Mouse (Mus musculus) CH12.LX (cell line): ENCODE results near the gene Reg3d. TPM values are rescaled to one million over a fixed set of nuclear protein-coding genes. Genes with fewer than 3 reads are reported as not detected.
"Not testable (repeated sequence)": the region's sequence is repeated elsewhere in the genome, so short reads cannot be mapped to it uniquely, and the experiment has no call there.

Experiments
- DNase-seq: peaks from one replicate; pipeline ENCODE4 v3.0.0-alpha.2; 2013; ENCODE audit errors: extremely low read depth
- H3K27ac ChIP-seq: 2 replicates; pipeline ENCODE4 v1.5.1; 2012; ENCODE audit warnings: low read depth, mild to moderate bottlenecking, control low read depth, moderate library complexity; ENCODE audit not compliant: insufficient read depth
- H3K27me3 ChIP-seq: replicated peaks from 2 replicates; pipeline ENCODE3; 2012; ENCODE audit warnings: inconsistent platforms
- H3K36me3 ChIP-seq, 2 experiments: replicated peaks in 1 of 2; 2 replicates each; pipeline versions ENCODE3 to v1.6.1; 2012; ENCODE audit warnings: inconsistent platforms in 1 of 2, low read length in 1 of 2, mild to moderate bottlenecking in 1 of 2, mixed read lengths in 1 of 2, moderate library complexity in 1 of 2; ENCODE audit not compliant: control insufficient read depth in 1 of 2, insufficient read depth in 1 of 2
- H3K4me1 ChIP-seq, 2 experiments: 2 replicates each; pipeline ENCODE4 v1.6.1; 2012; ENCODE audit warnings: inconsistent platforms in 1 of 2, moderate library complexity in 1 of 2; ENCODE audit not compliant: insufficient read depth in 2 of 2, control insufficient read depth in 1 of 2
- H3K4me2 ChIP-seq: 2 replicates; pipeline ENCODE4 v1.6.1; 2012; ENCODE audit warnings: low read depth, mild to moderate bottlenecking, control low read depth; ENCODE audit not compliant: poor library complexity, insufficient read depth, severe bottlenecking
- H3K4me3 ChIP-seq, 3 experiments: fragments of 150-350 bp in 1 of 3; sonication (generic) in 1 of 3; replicated peaks in 1 of 3; 2 replicates each; pipeline versions ENCODE3 to v1.5.1; 2011 to 2012; ENCODE audit warnings: low read depth in 2 of 3, low read length in 2 of 3, mild to moderate bottlenecking in 2 of 3, moderate library complexity in 2 of 3, control low read depth in 1 of 3, improper control_type of control experiment in 1 of 3, inconsistent platforms in 1 of 3, mixed read lengths in 1 of 3; ENCODE audit not compliant: poor library complexity in 1 of 3
- H3K79me2 ChIP-seq: replicated peaks from 2 replicates; pipeline ENCODE4 v1.6.1; 2012; ENCODE audit warnings: mild to moderate bottlenecking, moderate library complexity; ENCODE audit not compliant: control insufficient read depth, poor library complexity, insufficient read depth, severe bottlenecking; ENCODE audit errors: extremely low read depth
- H3K9ac ChIP-seq: 2 replicates; pipeline ENCODE4 v1.6.1; 2012; ENCODE audit warnings: low read depth, mild to moderate bottlenecking, control low read depth, moderate library complexity; ENCODE audit not compliant: insufficient read depth
- H3K9me3 ChIP-seq: replicated peaks from 2 replicates; pipeline ENCODE3; 2012; ENCODE audit warnings: low read length, inconsistent platforms, mixed read lengths
- BHLHE40 ChIP-seq: IDR thresholded peaks from 2 replicates; pipeline ENCODE4 v1.6.1; 2011; ENCODE audit warnings: mild to moderate bottlenecking, low read depth, low read length, improper control_type of control experiment
- CHD1 ChIP-seq: IDR thresholded peaks from 2 replicates; pipeline ENCODE4 v1.6.1; 2012; ENCODE audit warnings: low read depth, low read length, improper control_type of control experiment, inconsistent platforms
- CHD2 ChIP-seq: IDR thresholded peaks from 2 replicates; pipeline ENCODE4 v1.6.1; 2011; ENCODE audit warnings: low read length, improper control_type of control experiment
- CTCF ChIP-seq, 2 experiments: IDR thresholded peaks in 1 of 2; conservative IDR thresholded peaks in 1 of 2; 2 replicates each; pipeline ENCODE4 v1.5.1; 2011 to 2012; ENCODE audit warnings: low read depth in 2 of 2, low read length in 2 of 2, improper control_type of control experiment in 1 of 2, inconsistent platforms in 1 of 2, mild to moderate bottlenecking in 1 of 2, moderate library complexity in 1 of 2
- E2F4 ChIP-seq: IDR thresholded peaks from 2 replicates; pipeline ENCODE4 v1.6.1; 2011; ENCODE audit warnings: low read depth, low read length, improper control_type of control experiment; ENCODE audit not compliant: insufficient replicate concordance
- ELF1 ChIP-seq: IDR thresholded peaks from 2 replicates; pipeline ENCODE4 v1.6.1; 2014; ENCODE audit warnings: low read depth, mild to moderate bottlenecking, inconsistent platforms, low read length, improper control_type of control experiment
- EP300 ChIP-seq: IDR thresholded peaks from 2 replicates; pipeline ENCODE4 v1.6.1; 2011; ENCODE audit warnings: low read length, improper control_type of control experiment
- GABPA ChIP-seq: IDR thresholded peaks from 2 replicates; pipeline ENCODE4 v1.6.1; 2012; ENCODE audit warnings: low read depth, low read length, improper control_type of control experiment, inconsistent platforms; ENCODE audit not compliant: insufficient replicate concordance
- HCFC1 ChIP-seq: IDR thresholded peaks from 2 replicates; pipeline ENCODE4 v1.6.1; 2012; ENCODE audit warnings: low read depth, mild to moderate bottlenecking, inconsistent platforms, low read length, improper control_type of control experiment
- JUN ChIP-seq: IDR thresholded peaks from 2 replicates; pipeline ENCODE4 v1.6.1; 2011; ENCODE audit warnings: low read depth, mild to moderate bottlenecking, low read length, improper control_type of control experiment, moderate library complexity; ENCODE audit not compliant: insufficient read depth
- JUND ChIP-seq: conservative IDR thresholded peaks from 2 replicates; pipeline ENCODE4 v1.6.1; 2011; ENCODE audit warnings: low read depth, low read length, improper control_type of control experiment
- KAT2A ChIP-seq: IDR thresholded peaks from 2 replicates; pipeline ENCODE4 v1.6.1; 2012; ENCODE audit warnings: low read length, improper control_type of control experiment, inconsistent platforms; ENCODE audit not compliant: insufficient replicate concordance
- MAFK ChIP-seq: IDR thresholded peaks from 2 replicates; pipeline ENCODE4 v1.6.1; 2011; ENCODE audit warnings: low read length, improper control_type of control experiment; ENCODE audit not compliant: insufficient replicate concordance
- MAX ChIP-seq: IDR thresholded peaks from 2 replicates; pipeline ENCODE4 v1.6.1; 2011; ENCODE audit warnings: low read length, improper control_type of control experiment
- MEF2A ChIP-seq: IDR thresholded peaks from 2 replicates; pipeline ENCODE4 v1.6.1; 2014; ENCODE audit warnings: low read depth, mild to moderate bottlenecking, inconsistent platforms, low read length, improper control_type of control experiment, borderline replicate concordance
- MXI1 ChIP-seq: IDR thresholded peaks from 2 replicates; pipeline ENCODE4 v1.6.1; 2011; ENCODE audit warnings: mild to moderate bottlenecking, low read depth, low read length, improper control_type of control experiment
- MYC ChIP-seq: IDR thresholded peaks from 2 replicates; pipeline ENCODE4 v1.6.1; 2011; ENCODE audit warnings: low read depth, mild to moderate bottlenecking, improper control_type of control experiment, low read length
- NRF1 ChIP-seq: IDR thresholded peaks from 2 replicates; pipeline ENCODE4 v1.6.1; 2014; ENCODE audit warnings: low read depth, mild to moderate bottlenecking, inconsistent platforms, low read length, improper control_type of control experiment, moderate library complexity
- PAX5 ChIP-seq: IDR thresholded peaks from 2 replicates; pipeline ENCODE4 v1.6.1; 2012; ENCODE audit warnings: low read length, inconsistent platforms, mixed read lengths
- POLR2A ChIP-seq: IDR thresholded peaks from 2 replicates; pipeline ENCODE4 v1.6.1; 2011; ENCODE audit warnings: low read depth, mild to moderate bottlenecking, improper control_type of control experiment, low read length
- RAD21 ChIP-seq: IDR thresholded peaks from 2 replicates; pipeline ENCODE4 v1.6.1; 2011; ENCODE audit warnings: low read depth, mild to moderate bottlenecking, low read length, improper control_type of control experiment, moderate library complexity
- SIN3A ChIP-seq: IDR thresholded peaks from 2 replicates; pipeline ENCODE4 v1.6.1; 2012; ENCODE audit warnings: low read length, improper control_type of control experiment, inconsistent platforms
- SMC3 ChIP-seq: IDR thresholded peaks from 2 replicates; pipeline ENCODE4 v1.6.1; 2011; ENCODE audit warnings: low read depth, low read length, improper control_type of control experiment
- TBP ChIP-seq: conservative IDR thresholded peaks from 2 replicates; pipeline ENCODE4 v1.6.1; 2011; ENCODE audit warnings: low read depth, low read length, improper control_type of control experiment
- TCF12 ChIP-seq: IDR thresholded peaks from 2 replicates; pipeline ENCODE4 v1.6.1; 2014; ENCODE audit warnings: low read depth, mild to moderate bottlenecking, inconsistent platforms, low read length, improper control_type of control experiment
- UBTF ChIP-seq: IDR thresholded peaks from 2 replicates; pipeline ENCODE4 v1.6.1; 2012; ENCODE audit warnings: low read depth, mild to moderate bottlenecking, inconsistent platforms, low read length, improper control_type of control experiment, moderate library complexity
- USF1 ChIP-seq: IDR thresholded peaks from 2 replicates; pipeline ENCODE4 v1.6.1; 2014; ENCODE audit warnings: low read depth, mild to moderate bottlenecking, inconsistent platforms, low read length, improper control_type of control experiment
- USF2 ChIP-seq: conservative IDR thresholded peaks from 2 replicates; pipeline ENCODE4 v1.6.1; 2011; ENCODE audit warnings: low read depth, low read length, improper control_type of control experiment
- ZMIZ1 ChIP-seq: IDR thresholded peaks from 2 replicates; pipeline ENCODE4 v1.6.1; 2012; ENCODE audit warnings: low read depth, mild to moderate bottlenecking, inconsistent platforms, low read length, improper control_type of control experiment
- ZNF384 ChIP-seq: IDR thresholded peaks from 2 replicates; pipeline ENCODE4 v1.6.1; 2012; ENCODE audit warnings: low read depth, low read length, improper control_type of control experiment, inconsistent platforms
- dilution Hi-C: fragments of 300-500 bp; cut with MboI; formaldehyde crosslinking; loops from 2 replicates; pipeline ENCODE4 v1.14.3; 2020; ENCODE audit warnings: low sequenced_read_pairs; ENCODE audit not compliant: extremely low pct_unique_long_range_greater_than_20kb, extremely low pct_ligation_motif_present
- in situ Hi-C: fragments of 300-500 bp; cut with MboI; formaldehyde crosslinking; loops from 3 replicates; pipeline ENCODE4 v1.14.3; 2019; ENCODE audit warnings: low sequenced_read_pairs, low pct_ligation_motif_present, low pct_unique_long_range_greater_than_20kb, mixed read lengths
- polyA plus RNA-seq: library from polyadenylated mRNA; unstranded; fragments of >175 nt; gene quantifications from 2 replicates; pipeline ENCODE4 v1.2.1, GENCODE M21; 2012; ENCODE audit warnings: low read depth; ENCODE audit not compliant: insufficient read length
- total RNA-seq, 2 experiments: library from RNA; depleted of rRNA; stranded (reverse); fragments of 300-350 nt in 1 of 2; fragments of >200 nt in 1 of 2; gene quantifications; 2 replicates each; pipeline ENCODE4 v1.2.3; 2012 to 2014

The Reg3d gene
- total RNA-seq (2012; rRNA removed), result not detected in 2 replicates
- total RNA-seq (2014; rRNA removed), result not detected in 2 replicates
- polyA plus RNA-seq, result not detected in 2 replicates

- dilution Hi-C loops, result no loop called here
- no peak for DNase-seq
- Histone ChIP-seq H3K79me2 (no peaks in the 10 kb centered on the region), H3K4me3 (no peak within 1 kb of the TSS), H3K4me1 (no peaks in the 10 kb centered on the region), H3K27ac (no peak within 1 kb of the TSS), H3K36me3 (no peaks in the 10 kb centered on the region), H3K9ac (no peak within 1 kb of the TSS)
- in situ Hi-C loops, result no loop called here
- TF ChIP-seq SMC3 (no peak), MAX (no peak), TBP (no peak), EP300 (no peak), MAFK (no peak), JUN (no peak), E2F4 (no peak), ELF1 (no peak), MEF2A (no peak), CTCF (conservative IDR thresholded peaks at IDR 0.05 in 1 of 2, IDR thresholded peaks at IDR 0.05 in 1 of 2; ENCODE audit: low read depth in 2 of 2, low read length in 2 of 2) (no peak), RAD21 (no peak), NRF1 (no peak), CHD2 (no peak), ZMIZ1 (no peak), TCF12 (no peak), HCFC1 (no peak), POLR2A (no peak), KAT2A (no peak), USF1 (no peak), SIN3A (no peak)
- TF ChIP-seq, all 38 proteins: peak for 0
- no peak within 1 kb of the TSS for H3K4me2 ChIP-seq
- H3K9me3 ChIP-seq, result peaks cover 69% of the 10 kb centered on the region
- no peaks in the 10 kb centered on the region for H3K27me3 ChIP-seq
Observed at GRCm38 (mm10) chr6:78378765-78379164, at the start of gene Reg3d. TSS of gene Reg3d (minus strand) at chr6:78378865.

- Histone ChIP-seq H3K4me3 (no peak overlapping the region), H3K9ac (no peak overlapping the region), H3K27me3 (no peaks in the 10 kb centered on the region), H3K27ac (no peak overlapping the region), H3K4me2 (no peak overlapping the region), H3K9me3 (peaks cover 23% of the 10 kb centered on the region), H3K36me3 (no peaks in the 10 kb centered on the region), H3K4me1 (no peaks in the 10 kb centered on the region), H3K79me2 (no peaks in the 10 kb centered on the region)
- in situ Hi-C loops (no loop called here), dilution Hi-C loops (no loop called here)
- TF ChIP-seq ZNF384 (no peak), RAD21 (no peak), PAX5 (no peak), ZMIZ1 (no peak), UBTF (no peak), GABPA (no peak), ELF1 (no peak), MAX (no peak), MYC (no peak), JUND (no peak), BHLHE40 (no peak), CHD1 (no peak), MEF2A (no peak), USF1 (no peak), MXI1 (no peak), USF2 (no peak)
- no peak for DNase-seq
Observed at GRCm38 (mm10) chr6:78425497-78425896, 46.8 kb upstream of the Reg3d start.

GRCm38 (mm10) chr6:78422411-78422810, 43.7 kb upstream of the Reg3d start, which contains the start of gene Reg1:
TSS of gene Reg1 (plus strand) at chr6:78422711.
- H3K27ac ChIP-seq, H3K9ac ChIP-seq, H3K4me3 ChIP-seq, H3K36me3 ChIP-seq, H3K4me1 ChIP-seq, in situ Hi-C loops, H3K4me2 ChIP-seq, DNase-seq, H3K79me2 ChIP-seq, H3K27me3 ChIP-seq, dilution Hi-C loops: not testable (repeated sequence)
- peaks cover 26% of the 10 kb centered on the region for H3K9me3 ChIP-seq
